Mouse (Mus musculus) forebrain, embryonic 10.5 days (tissue): ENCODE data around the gene Tat. TPM values are rescaled to one million over a fixed set of nuclear protein-coding genes. Genes with fewer than 3 reads are reported as not detected.
A peak's percentile ranks its signal among the peaks of the same experiment; 100 is the strongest.

ENCODE experiments used
- DNase-seq: peaks from one replicate; pipeline ENCODE4 v3.0.0-alpha.2; 2017; ENCODE audit warnings: low spot score; ENCODE audit errors: extremely low spot score
- H3K27ac ChIP-seq: fragments of 300-500 bp; sonication (generic); 2 replicates; pipeline ENCODE4 v1.5.1; 2016; ENCODE audit warnings: mild to moderate bottlenecking
- H3K27me3 ChIP-seq: fragments of 300-500 bp; sonication (generic); 2 replicates; pipeline ENCODE4 v1.6.1; 2016; ENCODE audit warnings: mild to moderate bottlenecking; ENCODE audit not compliant: poor library complexity, severe bottlenecking
- H3K36me3 ChIP-seq: fragments of 300-500 bp; sonication (generic); replicated peaks from 2 replicates; pipeline ENCODE4 v1.6.1; 2016; ENCODE audit warnings: mild to moderate bottlenecking, moderate library complexity
- H3K4me1 ChIP-seq: fragments of 300-500 bp; sonication (generic); 2 replicates; pipeline ENCODE4 v1.6.1; 2016
- H3K4me3 ChIP-seq: fragments of 300-500 bp; sonication (generic); 2 replicates; pipeline ENCODE4 v1.5.1; 2016; ENCODE audit warnings: mild to moderate bottlenecking, moderate library complexity
- H3K9me3 ChIP-seq: fragments of 300-500 bp; sonication (generic); 2 replicates; pipeline ENCODE4 v1.6.1; 2016; ENCODE audit warnings: mild to moderate bottlenecking, moderate library complexity
- WGBS: fragments of 180-500 bp; shearing (Covaris S2); methylation state at CpG from one replicate; pipeline ENCODE4 v1.1.7; 2016; 5-methylcytosine and 5-hydroxymethylcytosine counted together
- polyA plus RNA-seq: library from polyadenylated mRNA; unstranded; fragments of >200 nt; fragmentation: Nextera tagmentation; extraction: Ambion mirVana; gene quantifications from 2 replicates; pipeline ENCODE4 v1.2.1, GENCODE M21; 2016

Tat gene
- not detected in 2 replicates for polyA plus RNA-seq

DNA sequence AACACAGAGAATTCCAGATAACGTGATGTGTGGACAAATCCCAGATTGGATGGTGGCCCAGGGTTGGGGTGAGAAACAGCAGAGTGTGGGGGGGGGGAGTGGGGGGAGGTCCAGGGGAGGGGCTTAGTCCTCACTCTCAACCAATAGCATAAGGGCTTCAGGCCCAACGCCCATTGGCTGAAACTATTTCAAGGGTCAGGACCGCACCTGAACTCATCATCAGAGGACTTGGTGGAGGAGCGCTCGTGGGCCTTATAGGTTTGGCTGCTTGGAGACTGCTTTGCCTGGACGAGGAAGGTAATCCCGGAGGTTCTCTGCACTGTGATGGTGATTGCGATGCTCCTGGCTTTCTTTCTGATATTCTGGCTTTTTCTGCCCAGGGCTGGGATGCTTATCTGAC is at the start of gene Tat:
TSS of gene Tat (plus strand) at position 214 of the 400 bp plus-strand sequence.
- DNase-seq, result no peak
- Histone ChIP-seq H3K4me1 (no peaks in the 10 kb centered on the region), H3K36me3 (no peaks in the 10 kb centered on the region), H3K9me3 (no peaks in the 10 kb centered on the region), H3K4me3 (no peak within 1 kb of the TSS), H3K27me3 (no peaks in the 10 kb centered on the region), H3K27ac (no peak within 1 kb of the TSS)
- WGBS, result 88% methylated on average over 8 of the region's 8 CpGs

- Histone ChIP-seq H3K27me3 (no peaks in the 10 kb centered on the region), H3K9me3 (no peaks in the 10 kb centered on the region), H3K4me1 (peaks cover 6% of the 10 kb centered on the region), H3K36me3 (peaks cover 62% of the 10 kb centered on the region), H3K4me3 (no peak overlapping the region), H3K27ac (no peak overlapping the region)
- no peak for DNase-seq
- 93% methylated on average over 2 of the region's 2 CpGs for WGBS
These were observed 48.5 kb upstream of the Tat start for GRCm38 (mm10) chr8:109941606-109942360.

DNA sequence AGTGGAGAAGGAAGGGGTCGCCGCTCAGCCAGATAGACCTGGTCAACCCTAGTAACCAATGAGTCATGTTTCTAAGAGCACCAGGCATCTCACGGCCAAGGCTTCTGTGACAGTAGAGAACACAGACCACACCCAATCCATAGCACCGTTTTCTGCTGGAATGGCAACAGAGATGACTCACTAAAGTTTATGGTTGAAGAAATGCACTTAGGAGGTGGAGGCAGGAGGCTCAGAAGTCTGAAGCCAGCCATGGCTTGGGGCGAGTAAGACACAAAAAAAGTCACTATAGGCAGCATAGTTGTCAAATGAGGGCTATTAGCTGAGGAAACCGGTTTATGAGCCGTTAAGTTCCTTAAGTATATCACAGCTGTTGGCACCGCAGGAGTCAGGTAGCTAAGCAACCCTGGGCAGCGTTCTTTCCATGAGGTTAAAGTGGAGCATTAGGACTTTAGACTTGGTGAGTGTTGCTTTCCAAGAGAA is 45.0 kb upstream of the Tat start:
- Histone ChIP-seq H3K4me3 (no peak overlapping the region), H3K27me3 (peaks cover 29% of the 10 kb centered on the region), H3K9me3 (no peaks in the 10 kb centered on the region), H3K27ac (no peak overlapping the region), H3K4me1 (peaks cover 22% of the 10 kb centered on the region), H3K36me3 (peaks cover 29% of the 10 kb centered on the region)
- no peak for DNase-seq
- WGBS, result 65% methylated on average over 9 of the region's 9 CpGs

DNA sequence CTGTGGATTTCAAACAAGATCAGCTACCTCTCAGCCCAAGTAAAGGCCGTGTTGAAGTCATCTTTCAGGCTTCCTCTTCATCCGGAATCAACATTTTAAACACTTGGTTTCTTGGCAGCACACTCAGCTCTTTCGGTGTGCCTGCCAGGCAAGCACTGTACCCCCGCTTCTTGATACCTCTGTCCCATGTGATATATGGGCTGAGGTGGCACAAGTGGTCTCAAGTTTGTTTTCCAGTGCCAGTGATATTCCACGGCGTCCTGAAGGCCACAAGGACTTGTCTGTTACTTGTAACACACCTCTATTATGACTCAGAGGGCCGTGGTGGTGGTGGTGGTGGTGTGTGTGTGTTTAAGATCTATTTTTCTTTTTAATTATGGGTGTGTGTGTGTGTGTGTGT is 44.5 kb upstream of the Tat start:
- no peak for DNase-seq
- peaks cover 24% of the 10 kb centered on the region for H3K36me3 ChIP-seq
- no peak overlapping the region for H3K4me3 ChIP-seq
- H3K27me3 ChIP-seq, result peaks cover 31% of the 10 kb centered on the region
- 90% methylated on average over 7 of the region's 7 CpGs for WGBS
- no peak overlapping the region for H3K27ac ChIP-seq
- peaks cover 22% of the 10 kb centered on the region for H3K4me1 ChIP-seq
- H3K9me3 ChIP-seq, result no peaks in the 10 kb centered on the region

DNA sequence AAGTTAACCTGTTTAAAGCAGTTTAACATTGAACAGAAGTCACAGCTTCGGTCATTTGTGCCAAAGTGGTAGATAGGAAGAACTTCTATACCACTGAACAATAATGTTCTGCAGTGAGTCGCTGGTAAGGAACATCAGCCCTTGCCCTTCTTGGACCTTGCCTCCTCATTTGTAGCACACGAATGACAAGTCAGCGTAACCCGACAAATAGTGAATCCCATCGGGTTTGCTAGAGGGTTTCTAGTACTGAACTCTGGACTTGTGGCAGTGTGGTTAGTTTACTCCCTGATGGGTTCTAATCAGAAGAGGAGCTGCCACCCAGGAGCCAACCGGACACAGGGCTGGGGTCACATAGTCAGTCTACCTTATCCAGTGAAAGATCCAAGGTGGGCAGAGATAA is 44.0 kb upstream of the Tat start:
- no peak for DNase-seq
- Histone ChIP-seq H3K36me3 (peaks cover 18% of the 10 kb centered on the region), H3K9me3 (no peaks in the 10 kb centered on the region), H3K27me3 (peaks cover 37% of the 10 kb centered on the region), H3K4me1 (peaks cover 24% of the 10 kb centered on the region), H3K4me3 (no peak overlapping the region), H3K27ac (no peak overlapping the region)
- WGBS, result 90% methylated on average over 7 of the region's 7 CpGs

DNA sequence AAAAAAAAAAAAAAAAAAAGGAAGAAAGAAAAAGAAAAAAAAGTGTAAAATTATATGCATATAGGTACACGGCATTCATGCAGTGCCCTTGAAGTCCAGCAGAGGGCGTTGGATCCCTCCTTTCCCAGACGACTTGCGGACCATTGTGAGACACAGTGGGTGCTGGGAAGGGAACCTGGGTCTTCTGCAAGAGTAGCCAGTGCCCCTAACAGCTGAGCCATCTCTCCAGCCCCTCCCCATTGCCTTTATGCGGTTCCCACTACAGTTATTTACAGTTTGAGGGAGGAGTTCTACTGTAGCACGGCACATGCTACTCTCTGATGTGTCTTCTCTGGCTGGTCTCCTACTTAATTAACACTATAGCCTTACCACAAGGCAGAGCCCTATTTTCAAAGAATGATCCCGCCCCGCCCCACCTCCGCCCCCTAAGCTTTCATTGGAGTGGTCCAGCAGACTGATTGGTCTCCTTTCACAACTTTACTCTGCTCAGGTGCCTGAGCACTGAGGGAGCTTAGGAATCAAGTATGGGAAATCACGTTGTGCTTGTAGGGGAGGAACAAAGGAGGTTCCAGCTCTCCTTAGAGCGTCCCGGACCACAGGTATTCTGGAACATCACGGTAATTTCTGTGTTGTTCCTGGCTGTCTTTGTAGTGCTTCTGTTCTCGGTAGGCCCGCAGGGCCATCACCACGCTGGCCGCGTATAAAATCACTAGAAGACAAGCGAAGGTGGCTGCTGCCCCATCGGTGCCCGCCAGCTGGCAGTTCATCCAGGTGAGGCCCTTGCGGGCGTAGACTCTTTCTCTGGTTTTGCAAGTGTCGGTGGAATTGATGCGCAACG is 42.6 kb upstream of the Tat start:
- H3K4me1 ChIP-seq, result peaks cover 29% of the 10 kb centered on the region
- peak overlapping the region; percentile 55 for H3K4me3 ChIP-seq
- 1% methylated on average over 26 of the region's 26 CpGs for WGBS
- no peaks in the 10 kb centered on the region for H3K9me3 ChIP-seq
- DNase-seq, result peak; percentile 54
- H3K36me3 ChIP-seq, result peaks cover 13% of the 10 kb centered on the region
- peak overlapping the region; percentile 72 for H3K27ac ChIP-seq
- H3K27me3 ChIP-seq, result peaks cover 44% of the 10 kb centered on the region

DNA sequence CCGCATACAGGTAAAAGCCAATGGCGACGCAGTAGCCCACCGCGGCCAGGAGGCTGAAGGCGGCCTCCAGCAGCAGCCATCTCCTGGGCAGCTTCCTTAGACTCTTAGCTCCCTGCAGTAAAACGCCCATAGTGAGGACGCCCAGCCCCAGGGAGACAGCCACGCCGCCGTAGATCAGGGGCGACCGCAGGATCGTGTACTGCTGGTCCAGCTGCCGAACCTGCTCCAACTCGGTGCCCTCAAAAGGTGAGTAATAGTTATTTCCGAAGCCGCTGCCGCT is 42.0 kb upstream of the Tat start:
- peak overlapping the region; percentile 55 for H3K4me3 ChIP-seq
- H3K36me3 ChIP-seq, result peaks cover 8% of the 10 kb centered on the region
- no peaks in the 10 kb centered on the region for H3K9me3 ChIP-seq
- H3K4me1 ChIP-seq, result peaks cover 29% of the 10 kb centered on the region
- H3K27ac ChIP-seq, result peak overlapping the region; percentile 72
- H3K27me3 ChIP-seq, result peaks cover 45% of the 10 kb centered on the region
- DNase-seq, result no peak
- 2% methylated on average over 19 of the region's 19 CpGs for WGBS

DNA sequence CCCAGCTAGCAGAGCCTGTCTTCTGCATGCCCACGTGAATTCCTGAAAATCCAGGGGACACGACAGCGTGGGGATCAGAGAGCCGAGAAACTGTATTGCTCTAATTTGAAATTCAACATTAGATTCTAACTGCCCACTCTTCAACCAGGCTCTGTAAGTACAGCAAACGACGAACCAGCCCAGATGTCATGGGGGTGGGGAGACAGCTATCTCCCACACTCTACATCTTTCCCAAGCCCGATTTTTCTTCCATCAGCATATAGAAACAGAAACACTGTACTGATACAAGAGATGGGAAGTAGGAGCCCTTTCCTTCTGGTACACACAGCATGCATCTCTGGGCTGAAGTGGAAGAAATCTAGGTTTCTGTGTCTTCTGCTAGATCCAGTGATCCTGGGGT is 38.1 kb upstream of the Tat start:
- H3K4me1 ChIP-seq, result peaks cover 38% of the 10 kb centered on the region
- WGBS, result 86% methylated on average over 7 of the region's 7 CpGs
- H3K27ac ChIP-seq, result no peak overlapping the region
- H3K9me3 ChIP-seq, result no peaks in the 10 kb centered on the region
- H3K27me3 ChIP-seq, result peaks cover 51% of the 10 kb centered on the region
- no peaks in the 10 kb centered on the region for H3K36me3 ChIP-seq
- no peak overlapping the region for H3K4me3 ChIP-seq
- DNase-seq, result no peak

- peaks cover 40% of the 10 kb centered on the region for H3K4me1 ChIP-seq
- WGBS, result 55% methylated on average over 13 of the region's 13 CpGs
- DNase-seq, result peak; percentile 47
These were observed 35.7 kb upstream of the Tat start for GRCm38 (mm10) chr8:109954486-109954948.

GRCm38 (mm10) chr8:109957167-109958028 is 32.8 kb upstream of the Tat start:
- H3K4me1 ChIP-seq, result peaks cover 44% of the 10 kb centered on the region

More at GRCm38 (mm10) chr8:109954486-109954948, 35.7 kb upstream of the Tat start:
- Histone ChIP-seq H3K4me3 (no peak overlapping the region), H3K36me3 (no peaks in the 10 kb centered on the region), H3K9me3 (no peaks in the 10 kb centered on the region), H3K27ac (no peak overlapping the region), H3K27me3 (peaks cover 44% of the 10 kb centered on the region)

DNA sequence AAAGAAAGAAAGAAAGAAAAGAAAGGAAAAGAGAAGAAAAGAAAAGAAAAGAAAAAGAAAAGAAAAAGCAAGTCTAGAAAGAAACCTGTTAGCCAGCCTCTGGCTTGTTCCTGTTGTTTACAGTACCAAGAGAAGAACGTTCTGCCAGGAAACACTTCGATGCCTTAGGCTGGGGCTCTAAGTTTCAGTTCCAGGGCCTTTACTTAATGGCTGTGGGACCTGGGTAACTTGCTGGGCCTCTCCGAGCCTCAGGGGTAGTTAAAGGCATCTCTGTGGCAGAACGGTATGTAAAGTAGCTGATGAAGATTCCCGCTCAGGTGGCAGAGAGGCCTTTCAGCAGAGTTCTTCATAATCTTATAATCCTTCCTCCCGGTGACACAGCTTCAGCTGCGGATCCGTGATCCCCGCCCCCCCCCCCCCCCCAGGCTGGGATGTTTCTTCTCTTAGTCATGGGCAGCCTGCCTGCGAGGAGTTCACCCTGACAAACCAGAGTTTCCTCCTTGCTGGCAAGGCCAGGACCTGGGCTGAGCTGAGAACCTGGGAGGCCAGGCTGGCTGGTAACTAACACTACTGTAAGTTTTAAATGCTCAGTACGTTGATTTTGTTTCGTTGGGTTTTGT is 32.1 kb upstream of the Tat start:
- Histone ChIP-seq H3K4me1 (peaks cover 44% of the 10 kb centered on the region), H3K27me3 (peaks cover 58% of the 10 kb centered on the region), H3K4me3 (no peak overlapping the region), H3K9me3 (no peaks in the 10 kb centered on the region), H3K36me3 (no peaks in the 10 kb centered on the region), H3K27ac (peak overlapping the region; percentile 56)
- DNase-seq, result no peak
- 29% methylated on average over 12 of the region's 12 CpGs for WGBS

More at GRCm38 (mm10) chr8:109957167-109958028, 32.8 kb upstream of the Tat start:
- WGBS, result 3% methylated on average over 16 of the region's 16 CpGs
- peak overlapping the region; percentile 31 for H3K4me3 ChIP-seq
- peak overlapping the region; percentile 76 for H3K27ac ChIP-seq
- no peaks in the 10 kb centered on the region for H3K9me3 ChIP-seq
- no peaks in the 10 kb centered on the region for H3K36me3 ChIP-seq
- DNase-seq, result peak; percentile 47
- peaks cover 51% of the 10 kb centered on the region for H3K27me3 ChIP-seq

DNA sequence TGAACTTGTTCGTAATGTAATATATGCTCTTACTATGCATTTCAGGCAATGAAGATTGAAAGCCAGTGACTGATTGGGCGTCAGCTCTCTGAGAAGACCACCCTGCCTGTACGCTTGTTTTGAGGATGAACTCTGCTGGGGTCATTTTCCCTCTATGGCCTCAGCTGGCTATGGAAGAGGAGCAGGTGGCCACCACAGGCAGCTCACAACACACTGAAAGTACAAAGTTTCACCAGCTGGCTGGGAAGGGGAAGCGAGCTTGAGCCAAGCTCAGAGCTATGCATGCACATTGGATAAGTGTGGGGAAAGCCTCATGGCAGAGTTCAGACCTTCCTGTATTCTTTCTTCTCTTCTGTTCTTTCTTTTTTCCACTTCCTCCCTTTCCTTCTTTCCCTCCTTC is 31.1 kb upstream of the Tat start:
- Histone ChIP-seq H3K4me3 (no peak overlapping the region), H3K9me3 (no peaks in the 10 kb centered on the region), H3K27ac (no peak overlapping the region), H3K4me1 (peaks cover 44% of the 10 kb centered on the region), H3K27me3 (peaks cover 57% of the 10 kb centered on the region), H3K36me3 (no peaks in the 10 kb centered on the region)
- WGBS, result 92% methylated on average over 4 of the region's 4 CpGs
- DNase-seq, result no peak
